Mouse (Mus musculus): ENCODE results near the gene Gm43517.

Gene Gm43517

DNA sequence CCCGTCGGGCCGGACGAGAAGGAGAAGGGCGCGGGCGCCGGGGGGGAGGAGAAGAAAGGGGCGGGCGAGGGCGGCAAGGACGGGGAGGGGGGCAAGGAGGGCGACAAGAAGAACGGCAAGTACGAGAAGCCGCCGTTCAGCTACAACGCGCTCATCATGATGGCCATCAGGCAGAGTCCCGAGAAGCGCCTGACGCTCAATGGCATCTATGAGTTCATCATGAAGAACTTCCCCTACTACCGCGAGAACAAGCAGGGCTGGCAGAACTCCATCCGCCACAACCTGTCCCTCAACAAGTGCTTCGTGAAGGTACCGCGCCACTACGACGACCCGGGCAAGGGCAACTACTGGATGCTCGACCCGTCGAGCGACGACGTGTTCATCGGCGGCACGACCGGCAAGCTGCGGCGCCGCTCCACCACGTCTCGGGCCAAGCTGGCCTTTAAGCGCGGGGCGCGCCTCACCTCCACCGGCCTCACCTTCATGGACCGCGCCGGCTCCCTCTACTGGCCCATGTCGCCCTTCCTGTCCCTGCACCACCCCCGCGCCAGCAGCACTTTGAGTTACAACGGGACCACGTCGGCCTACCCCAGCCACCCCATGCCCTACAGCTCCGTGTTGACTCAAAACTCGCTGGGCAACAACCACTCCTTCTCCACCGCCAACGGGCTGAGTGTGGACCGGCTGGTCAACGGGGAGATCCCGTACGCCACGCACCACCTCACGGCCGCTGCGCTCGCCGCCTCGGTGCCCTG is at the start of gene Gm43517:
TSS of gene Gm43517 (plus strand) at position 299 of the 755 bp plus-strand sequence.
- DNase-seq (ENCODE audit: inconsistent ontology term): no peak

DNA sequence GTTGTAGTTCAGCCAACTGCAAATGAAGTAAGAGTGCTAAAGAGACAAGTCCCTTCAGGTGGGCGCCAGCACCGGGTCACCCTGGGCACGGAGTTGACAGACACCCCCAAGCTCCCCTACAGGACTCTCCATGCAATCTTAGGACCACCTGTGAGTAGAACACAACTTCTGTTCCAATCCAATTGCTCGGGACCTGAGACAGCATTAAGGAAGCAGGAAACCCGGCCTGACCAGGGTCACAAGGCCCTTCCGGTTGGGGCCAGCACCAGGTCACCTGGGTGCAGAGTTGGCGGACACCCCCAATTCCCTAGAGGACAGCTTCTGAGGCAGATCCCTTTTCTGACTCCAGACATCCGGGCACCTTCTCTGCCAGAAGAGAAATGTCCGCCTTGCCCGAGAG is 35.3 kb upstream of the Gm43517 start:
- no peak for DNase-seq (ENCODE audit: inconsistent ontology term)

DNA sequence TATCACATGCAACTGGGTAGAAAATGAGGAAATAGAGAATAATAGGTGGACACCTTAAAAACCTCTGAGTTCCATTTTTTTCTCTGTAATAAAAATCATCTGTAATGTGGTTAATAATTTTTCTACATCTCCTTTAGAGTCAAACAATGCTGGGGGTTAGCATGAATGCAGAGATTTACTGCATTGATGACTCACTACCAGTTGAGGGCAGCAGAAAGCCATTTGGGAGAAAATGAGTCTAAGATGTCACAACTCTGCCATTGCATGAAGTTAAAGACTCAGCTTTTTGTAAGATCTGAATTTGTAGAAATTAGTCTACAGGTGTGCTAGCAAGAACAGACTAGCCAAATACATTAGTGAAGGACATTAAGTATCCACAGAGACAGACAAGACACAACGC is 16.0 kb upstream of the Gm43517 start:
- no peak for DNase-seq (ENCODE audit: inconsistent ontology term)

DNA sequence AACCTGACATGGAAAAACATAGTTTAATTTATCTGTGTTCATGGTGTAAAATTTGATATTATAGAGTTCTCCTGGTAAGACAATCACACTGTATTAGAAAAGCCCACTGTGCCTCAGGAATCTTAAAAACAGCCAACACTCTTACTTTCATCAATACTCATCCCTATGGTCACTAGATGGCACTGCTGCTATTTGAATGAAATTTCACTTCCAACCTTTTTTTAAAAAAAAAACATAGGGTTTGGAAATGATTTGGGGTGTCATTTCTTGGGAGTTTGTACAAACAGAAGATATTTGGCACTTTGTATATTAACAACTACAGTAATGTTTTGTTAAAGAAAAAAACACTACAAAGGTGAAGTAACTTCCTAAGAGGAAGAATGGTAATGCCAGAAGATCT is 12.8 kb upstream of the Gm43517 start:
- DNase-seq (ENCODE audit: inconsistent ontology term): no peak

DNA sequence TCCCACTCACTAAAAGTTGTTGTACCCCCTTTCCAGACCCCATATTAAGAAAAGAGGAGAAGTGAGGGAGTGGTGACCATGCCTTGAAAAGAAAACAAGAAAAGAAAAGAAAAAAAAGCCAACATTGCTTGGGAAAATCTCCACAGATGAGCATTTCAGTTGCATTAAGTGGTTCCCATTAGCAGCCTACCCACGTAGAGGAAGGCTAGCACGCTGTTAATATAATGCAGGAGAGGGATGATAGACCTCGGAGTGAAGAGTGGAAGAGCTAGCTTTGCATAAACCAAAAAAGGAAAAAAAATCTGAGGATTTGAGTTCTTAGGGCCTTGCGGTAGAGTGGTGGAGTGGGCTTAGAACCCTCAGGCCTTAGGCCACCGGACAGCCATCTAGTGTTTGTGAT is 11.8 kb upstream of the Gm43517 start:
- DNase-seq (ENCODE audit: inconsistent ontology term): no peak

DNA sequence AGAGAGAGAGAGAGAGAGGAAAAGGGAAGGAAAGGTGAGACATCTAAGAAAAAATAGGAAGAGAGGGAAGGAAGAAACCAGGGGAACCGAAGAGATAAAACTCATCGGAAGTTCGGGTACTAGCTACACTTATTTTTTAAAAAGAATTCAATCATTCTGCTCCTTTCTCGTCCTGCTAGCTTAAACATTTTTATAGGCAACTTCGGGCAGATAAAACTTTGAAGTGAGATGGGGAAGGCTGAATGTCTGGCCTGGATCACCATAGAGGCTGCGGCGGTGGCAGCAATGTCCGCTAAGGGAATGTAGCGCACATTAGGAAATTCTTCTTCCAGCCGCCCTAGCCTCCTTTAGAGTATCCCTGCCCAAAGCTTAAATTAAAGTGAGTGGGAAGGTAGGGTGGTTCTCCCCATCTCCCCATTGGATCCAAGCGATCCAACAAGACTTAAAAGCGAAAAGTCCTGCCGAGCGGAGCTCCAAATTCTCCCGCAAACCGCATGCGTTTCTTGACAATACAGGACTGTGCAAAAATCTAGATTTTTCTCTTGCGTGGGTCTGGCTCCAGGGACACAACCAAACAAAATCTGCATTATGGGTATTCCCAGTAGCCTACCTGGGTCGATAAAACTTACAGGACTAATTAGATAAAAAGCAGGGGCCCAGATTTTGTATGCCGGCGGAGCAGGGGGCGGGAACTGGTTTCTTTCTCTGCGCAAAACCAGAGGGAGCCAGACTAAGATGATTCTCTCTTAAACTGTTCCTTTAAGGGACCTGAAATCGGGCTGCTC is 11.0 kb upstream of the Gm43517 start:
- no peak for DNase-seq (ENCODE audit: inconsistent ontology term)

DNA sequence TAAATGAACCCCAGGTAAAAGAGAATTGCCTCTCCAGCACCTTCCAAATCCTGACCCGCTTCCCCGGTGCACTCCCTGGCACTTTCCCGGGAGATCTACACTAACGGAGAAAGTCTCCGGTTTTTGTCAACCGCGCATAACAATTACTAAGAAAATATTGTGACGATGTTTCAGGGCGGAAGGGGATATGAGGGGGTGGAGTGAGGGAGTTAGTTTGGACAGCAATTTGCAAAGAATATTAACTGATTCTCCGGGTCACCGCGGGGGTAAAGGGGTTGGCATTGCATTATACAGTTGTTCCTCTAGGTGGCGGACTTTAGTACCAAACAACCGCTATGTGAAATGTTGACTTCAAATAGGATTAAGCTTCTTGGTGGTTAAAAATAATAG is 10.4 kb upstream of the Gm43517 start:
- no peak for DNase-seq (ENCODE audit: inconsistent ontology term)

DNA sequence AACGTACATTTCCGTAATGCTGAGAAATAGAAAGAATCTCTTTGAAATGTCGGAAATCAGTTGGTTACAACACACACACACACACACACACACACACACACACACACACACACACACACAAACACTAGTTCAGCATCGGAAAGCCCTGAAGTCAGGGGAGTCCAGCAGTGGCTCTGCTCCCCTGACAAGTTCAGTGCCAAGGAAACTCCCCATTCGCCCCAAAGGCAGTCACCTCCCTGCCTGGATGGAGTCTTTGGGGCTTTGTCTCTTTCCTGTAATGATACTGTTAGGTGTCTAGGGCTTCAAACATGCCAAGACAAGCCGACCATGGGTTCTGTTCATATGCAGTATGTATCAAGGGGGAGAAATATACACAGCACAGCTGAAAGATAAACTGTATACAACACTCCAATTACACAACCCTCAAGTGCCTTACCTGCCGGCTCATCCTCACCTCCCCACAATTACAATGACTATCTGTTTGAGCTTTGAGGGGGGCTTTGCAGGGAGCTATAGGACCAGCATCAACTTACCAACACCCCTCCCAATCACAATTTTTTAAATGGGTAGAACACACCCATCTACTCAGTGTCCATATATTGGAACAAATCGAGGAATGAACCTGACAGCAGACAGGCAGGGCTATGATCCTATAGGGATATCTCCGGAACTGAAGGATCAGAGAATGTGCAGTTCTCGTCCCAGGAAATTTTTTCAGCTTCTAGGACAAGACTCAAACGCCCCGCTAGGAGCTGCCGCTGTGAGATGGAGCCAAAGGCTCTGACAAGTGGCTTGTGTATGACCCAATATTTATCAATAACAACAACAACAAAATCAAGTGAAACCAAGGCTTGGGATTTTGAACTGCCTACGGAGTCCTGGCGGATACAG is 9.3 kb upstream of the Gm43517 start:
- no peak for DNase-seq (ENCODE audit: inconsistent ontology term)

DNA sequence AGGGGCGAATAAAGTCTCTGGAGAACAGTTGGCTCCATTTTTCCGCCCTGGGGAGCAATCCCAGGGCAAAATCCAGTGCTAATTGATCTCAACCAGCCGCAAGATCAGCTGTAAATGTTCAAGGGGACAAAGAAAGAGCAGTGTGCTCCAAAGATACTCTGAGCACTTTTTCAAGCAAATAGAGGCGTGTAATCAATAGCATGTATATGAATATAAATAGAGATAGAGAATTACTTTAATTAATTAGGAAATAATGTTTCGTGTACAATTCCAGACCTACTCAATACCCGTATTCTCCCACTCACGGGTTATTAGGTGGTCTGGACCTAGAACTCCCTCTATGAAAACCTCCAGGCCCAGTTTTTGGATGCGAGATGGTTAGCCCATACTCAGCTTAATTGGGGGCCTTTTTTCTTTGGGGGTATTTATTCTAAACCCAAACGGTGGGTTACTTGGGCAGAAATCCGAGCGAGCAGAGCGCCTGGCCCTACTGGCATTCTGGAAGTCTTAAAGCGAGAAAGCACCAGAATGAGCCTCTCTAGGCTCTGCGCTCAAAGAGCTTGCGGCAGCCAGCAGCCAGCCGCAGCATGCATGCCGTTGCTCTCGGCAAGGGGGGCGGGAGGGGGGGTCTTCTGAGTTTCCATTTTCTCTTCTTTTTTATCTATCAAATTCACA is 8.5 kb upstream of the Gm43517 start:
- no peak for DNase-seq (ENCODE audit: inconsistent ontology term)

DNA sequence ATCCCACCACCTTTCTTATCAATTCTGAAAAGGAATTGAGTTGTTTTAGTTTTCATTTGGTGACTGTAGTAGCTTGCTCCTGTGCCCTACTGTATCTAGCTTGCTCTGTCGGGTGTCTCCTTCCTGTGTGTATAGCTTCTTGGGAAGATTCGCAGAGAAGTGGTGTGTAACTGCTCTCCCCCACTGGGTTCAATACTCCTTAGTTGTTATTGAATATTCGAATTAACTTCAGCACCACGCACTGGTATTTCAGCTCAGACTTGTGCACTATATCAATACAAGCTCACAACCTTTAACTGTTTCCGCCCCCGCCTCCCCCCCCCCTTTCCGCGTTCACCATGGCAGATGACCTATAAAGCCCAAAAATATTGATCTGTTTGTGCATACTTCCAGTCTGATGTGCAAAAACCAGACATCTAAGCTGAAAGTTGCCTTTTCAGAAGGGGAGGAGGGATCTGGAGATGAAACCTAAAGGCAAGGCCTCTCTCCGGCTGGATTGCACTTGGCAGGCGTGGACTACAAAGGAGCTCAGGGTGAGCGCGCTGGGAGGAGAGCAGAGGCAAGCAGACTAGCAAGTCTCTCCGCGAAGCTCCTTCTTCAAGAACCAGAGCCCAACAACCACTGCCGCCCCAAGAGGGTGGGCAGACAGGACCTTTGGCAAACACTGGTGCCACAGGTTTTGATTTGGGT is 7.5 kb upstream of the Gm43517 start:
- no peak for DNase-seq (ENCODE audit: inconsistent ontology term)

DNA sequence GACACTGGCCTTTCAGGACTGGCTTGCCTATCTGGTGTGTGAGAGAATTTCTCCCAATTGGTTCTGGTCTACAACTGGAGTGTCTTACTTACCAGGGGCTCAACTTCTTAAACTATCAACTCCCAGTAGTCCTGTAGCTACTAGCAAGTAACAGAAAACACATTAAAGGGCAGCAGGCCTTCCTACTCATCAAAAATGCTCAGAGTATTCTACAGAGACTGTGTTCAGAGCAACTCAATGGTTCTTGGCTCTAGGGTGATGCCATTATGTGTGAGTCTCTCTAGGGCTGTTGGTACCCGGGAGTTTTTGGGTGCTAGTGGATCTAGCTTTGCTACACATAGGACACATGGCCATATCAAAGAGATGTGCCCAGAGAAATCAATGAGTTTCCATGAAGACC is 6.1 kb upstream of the Gm43517 start:
- no peak for DNase-seq (ENCODE audit: inconsistent ontology term)

DNA sequence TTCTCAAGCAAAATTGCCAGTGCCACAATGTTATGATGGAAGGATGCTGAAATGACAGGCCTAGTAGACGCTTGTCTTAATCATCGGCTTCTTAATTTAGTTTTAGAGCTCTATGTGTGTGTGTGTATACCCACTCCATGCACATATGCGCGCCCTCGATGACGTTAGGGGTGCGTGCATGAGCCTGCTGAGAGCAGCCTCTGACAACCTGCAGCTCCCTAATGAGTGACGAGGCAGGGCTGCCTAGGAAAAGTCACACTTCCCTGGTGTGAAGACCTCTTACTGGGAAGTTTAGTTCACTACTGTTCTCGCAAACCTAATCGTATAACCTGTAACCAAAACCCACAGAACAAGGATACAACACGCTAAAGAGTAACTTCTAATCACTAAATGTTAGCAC is 5.5 kb upstream of the Gm43517 start:
- DNase-seq (ENCODE audit: inconsistent ontology term): no peak

DNA sequence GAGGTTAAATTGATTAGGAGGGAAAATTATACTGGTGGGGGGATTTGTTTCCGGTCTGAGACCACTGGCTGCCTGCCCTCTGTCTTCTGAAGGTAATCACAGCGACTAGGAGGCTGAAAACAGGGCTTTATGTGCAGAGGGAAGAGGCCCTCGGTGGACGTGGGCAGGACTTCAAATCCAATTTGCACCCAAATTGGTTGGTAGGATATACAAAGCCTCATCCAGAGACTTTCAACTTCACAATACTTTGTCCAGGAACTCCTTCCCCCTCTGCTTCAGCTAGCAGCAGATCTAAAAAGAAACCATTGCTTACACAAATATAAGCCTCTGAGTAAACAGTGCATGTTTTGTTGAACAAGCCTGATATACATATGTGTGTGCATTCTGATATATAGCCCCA is 4.5 kb upstream of the Gm43517 start:
- DNase-seq (ENCODE audit: inconsistent ontology term): no peak

DNA sequence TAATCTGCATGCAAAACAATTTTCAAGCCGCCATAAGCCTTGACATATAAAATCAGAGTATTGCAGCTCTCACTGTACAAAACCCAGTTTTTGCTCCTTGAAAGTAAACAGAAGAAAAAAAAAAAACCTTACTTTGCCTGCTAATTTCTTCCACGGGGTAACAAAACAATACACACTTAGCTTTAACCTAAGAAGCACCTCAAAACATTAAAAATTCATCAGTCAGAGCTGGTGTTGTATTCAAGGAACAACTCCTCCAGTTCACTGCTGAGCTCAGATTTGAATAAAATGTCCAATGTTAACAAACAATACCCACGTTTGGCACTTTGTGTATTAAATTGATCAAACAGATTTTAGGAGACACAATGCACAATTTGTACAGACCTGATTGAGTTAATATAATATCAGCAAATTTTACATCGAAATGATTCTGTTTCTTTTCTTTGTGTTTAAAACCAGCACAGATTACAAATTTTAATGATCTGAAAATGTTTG is 3.9 kb upstream of the Gm43517 start:
- no peak for DNase-seq (ENCODE audit: inconsistent ontology term)

DNA sequence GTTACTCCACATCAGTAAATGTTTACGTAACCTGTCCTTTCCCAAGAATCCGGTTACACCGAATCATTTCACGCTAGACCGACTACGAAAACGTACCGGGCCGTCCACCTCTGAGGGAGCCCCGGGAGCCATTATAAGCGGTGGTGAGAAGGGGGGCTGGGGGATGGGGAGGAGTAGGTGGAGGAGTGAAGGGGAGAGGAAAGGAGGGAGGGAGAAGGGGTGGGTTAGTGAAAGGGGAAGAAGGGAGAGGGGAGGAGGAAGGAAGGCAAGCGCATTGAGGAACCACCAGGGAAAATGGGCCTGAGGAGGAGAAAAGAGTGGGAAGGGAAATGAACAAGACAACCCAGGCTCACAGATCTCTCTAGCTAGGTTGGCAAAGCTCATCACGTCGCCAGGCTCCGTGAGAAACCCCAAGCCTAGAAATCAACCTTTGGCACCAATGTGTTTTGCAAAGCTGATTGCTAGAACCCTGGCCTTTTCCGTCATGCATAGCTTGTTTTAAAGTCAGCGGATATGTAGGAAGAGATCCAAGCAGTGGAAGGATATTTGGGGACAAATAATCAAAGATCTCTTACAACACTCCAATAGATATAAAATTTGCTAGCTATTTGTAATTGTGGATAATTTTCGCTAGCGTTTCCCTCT is 3.1 kb upstream of the Gm43517 start:
- DNase-seq (ENCODE audit: inconsistent ontology term): no peak

DNA sequence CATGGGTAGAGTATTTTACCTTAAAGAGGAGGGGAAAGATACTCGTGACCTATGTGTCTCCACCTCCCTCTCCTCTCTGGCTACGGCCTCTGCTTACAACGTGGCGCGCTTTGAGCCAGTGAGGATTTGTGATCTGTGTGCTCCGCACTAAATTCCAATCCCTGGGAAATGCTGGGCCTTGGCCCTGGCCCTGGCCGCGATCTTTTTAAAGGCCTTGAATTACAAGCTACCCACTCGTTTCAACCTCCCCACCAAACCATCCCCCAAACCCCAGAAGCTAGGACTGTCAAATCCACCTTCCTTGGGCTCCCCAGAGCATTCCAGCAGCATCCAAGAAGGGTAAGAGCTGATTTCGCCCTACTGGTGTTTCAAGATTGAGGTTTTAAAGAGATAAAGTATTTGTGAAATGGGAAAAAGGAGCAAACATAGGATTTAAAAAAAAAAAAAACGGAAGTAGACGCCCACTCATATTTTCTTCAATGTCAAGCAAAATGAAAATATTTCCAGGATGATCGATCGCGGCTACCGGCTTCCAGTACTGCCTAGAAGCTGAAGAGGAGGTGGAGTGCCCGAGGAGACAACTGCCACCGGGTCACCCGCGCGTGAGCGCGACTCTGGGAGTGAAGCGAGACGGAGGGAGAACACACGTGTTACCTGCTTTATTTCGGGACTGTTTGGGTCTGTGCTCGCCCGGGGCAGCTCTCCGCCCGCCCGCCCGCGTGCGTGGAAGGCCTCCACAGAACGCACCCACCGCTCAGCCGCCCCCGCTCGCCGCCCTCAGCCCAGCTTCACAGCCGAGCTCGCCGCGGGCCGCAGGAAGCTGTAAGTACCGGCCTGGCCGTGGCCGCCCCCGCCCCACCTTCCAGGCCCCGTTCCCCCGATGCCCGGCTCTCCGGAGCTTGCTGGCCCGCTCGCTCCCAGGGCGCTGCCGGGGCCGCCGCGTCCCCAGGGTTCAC is 2.1 kb upstream of the Gm43517 start, which contains the start of gene Foxg1:
TSS of gene Foxg1 (plus strand) at position 96 of the 956 bp plus-strand sequence.
- no peak for DNase-seq (ENCODE audit: inconsistent ontology term)

DNA sequence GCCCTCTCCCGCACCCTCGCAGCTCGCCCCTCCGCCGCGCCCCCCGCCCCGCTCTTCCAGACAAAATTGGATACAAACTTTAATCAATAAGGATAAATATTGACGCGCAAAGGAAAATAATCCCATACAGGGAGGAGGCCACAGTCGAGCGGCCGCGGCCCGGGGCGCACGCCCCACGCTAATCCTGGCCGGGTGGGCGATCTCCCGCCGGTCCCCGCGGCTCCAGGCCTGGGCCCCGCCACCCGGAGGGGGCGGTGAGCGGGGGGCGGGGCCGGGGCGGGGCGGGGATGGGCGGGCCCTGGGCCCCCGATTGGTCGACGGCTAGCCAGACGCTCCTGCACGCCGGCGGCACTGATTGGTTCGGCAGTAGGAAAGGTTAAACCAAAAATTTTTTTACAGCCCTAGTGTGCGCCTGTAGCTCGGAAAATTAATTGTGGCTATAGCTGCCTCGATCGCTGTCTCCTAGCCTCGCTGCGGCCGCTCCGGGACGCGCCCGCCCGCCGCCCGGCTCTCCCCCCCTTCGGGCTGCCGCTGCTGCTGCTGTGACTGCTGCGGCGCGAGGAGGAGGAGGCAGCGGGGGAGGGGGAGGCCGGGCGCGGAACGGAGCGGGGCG is 1.3 kb upstream of the Gm43517 start:
- DNase-seq (ENCODE audit: inconsistent ontology term): peak; percentile 63

DNA sequence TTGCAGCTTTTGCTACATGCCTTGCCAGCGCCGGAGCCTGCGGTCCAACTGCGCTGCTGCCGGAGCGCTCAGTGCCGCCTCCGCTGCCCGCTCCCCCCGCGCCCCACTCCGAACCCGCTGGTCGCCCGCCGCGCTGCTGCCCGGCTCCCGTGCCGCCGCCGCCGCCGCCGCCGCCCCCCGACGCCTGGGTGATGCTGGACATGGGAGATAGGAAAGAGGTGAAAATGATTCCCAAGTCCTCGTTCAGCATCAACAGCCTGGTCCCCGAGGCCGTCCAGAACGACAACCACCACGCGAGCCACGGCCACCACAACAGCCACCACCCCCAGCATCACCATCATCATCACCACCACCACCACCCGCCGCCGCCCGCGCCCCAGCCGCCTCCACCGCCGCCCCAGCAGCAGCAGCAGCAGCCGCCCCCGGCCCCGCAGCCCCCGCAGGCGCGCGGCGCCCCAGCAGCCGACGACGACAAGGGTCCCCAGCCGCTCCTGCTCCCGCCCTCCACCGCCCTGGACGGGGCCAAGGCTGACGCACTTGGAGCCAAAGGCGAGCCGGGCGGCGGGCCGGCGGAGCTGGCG is 589 bp upstream of the Gm43517 start:
- no peak for DNase-seq (ENCODE audit: inconsistent ontology term)

All from Muller cell, postnatal 12 days (primary cell).